Mouse (Mus musculus): ENCODE measurements around the gene Prr22. TPM values are rescaled to one million over a fixed set of nuclear protein-coding genes. Genes with fewer than 3 reads are reported as not detected.

Prr22 gene
- polyA plus RNA-seq (2014; fragmentation: Nextera tagmentation; extraction: Ambion mirVana), result 0.54 and 1.0 TPM in 2 replicates

DNA sequence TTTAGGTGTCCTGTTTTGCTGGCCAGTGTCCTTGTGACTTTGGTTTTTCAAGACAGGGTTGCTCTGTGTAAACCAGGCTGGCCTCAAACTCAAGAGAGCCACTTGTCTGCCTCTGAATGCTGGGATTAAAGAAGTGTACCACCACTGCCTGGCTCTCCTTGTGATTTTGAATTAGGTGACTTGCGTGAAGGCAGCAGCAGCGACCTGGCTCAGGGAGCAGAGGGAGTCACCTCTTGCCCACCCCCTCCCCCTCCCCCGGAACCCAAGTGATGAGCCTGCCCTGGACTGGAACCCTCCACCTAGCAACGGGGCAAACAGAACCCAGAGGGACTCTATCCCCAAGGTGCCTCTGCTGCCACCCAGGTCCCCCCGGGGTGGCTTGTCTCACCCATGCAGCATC lies at the start of gene Prr22:
Gene Prr22, plus strand, starts transcription at position 301 of the 400 bp plus-strand sequence.
- no peaks in the 10 kb centered on the region for H3K27me3 ChIP-seq (ENCODE audit: control insufficient read depth, insufficient read depth, low read length)
- DNase-seq (ENCODE audit: low spot score, missing footprints) (no peak), ATAC-seq (ENCODE audit: low FRiP score) (no peak)
- peaks cover 5% of the 10 kb centered on the region for H3K4me1 ChIP-seq (ENCODE audit: control insufficient read depth, insufficient read depth, low read length)
- no peak within 1 kb of the TSS for H3K27ac ChIP-seq (ENCODE audit: low read depth, low read length)
- 93% methylated on average over 5 of the region's 5 CpGs for WGBS
- no peaks in the 10 kb centered on the region for H3K9me3 ChIP-seq (ENCODE audit: control insufficient read depth, low read length)
- no peak within 1 kb of the TSS for H3K4me3 ChIP-seq (ENCODE audit: low read depth, low read length)
- peaks cover 12% of the 10 kb centered on the region for H3K36me3 ChIP-seq (ENCODE audit: control insufficient read depth, insufficient read depth, low read length)
- H3K4me2 ChIP-seq, result no peak within 1 kb of the TSS
- H3K9ac ChIP-seq (ENCODE audit: low read length), result no peak within 1 kb of the TSS

DNA sequence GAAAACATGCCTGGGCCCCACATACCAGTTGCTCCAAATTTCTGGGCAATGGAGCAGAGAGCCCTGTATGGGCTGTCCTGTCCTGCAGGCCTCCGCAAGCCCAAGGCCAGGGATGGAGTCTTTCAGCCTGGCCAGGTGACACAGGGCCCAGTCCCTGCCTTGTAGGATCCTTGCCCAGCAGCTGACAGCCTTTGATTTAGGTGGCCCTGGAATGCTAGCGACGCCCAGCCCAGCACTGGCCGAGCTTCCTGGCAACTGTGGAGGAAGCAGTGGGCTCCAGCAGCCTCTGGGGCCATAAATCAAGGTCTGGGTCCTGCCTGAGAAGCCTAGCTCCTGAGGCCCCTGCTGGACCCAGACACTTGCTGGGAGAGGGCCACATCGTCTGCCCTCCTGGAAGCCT lies 47.6 kb upstream of the Prr22 start:
- Histone ChIP-seq H3K9me3 (ENCODE audit: control insufficient read depth, low read length) (no peaks in the 10 kb centered on the region), H3K36me3 (ENCODE audit: control insufficient read depth, insufficient read depth, low read length) (peaks cover 10% of the 10 kb centered on the region), H3K27ac (ENCODE audit: low read depth, low read length) (no peak overlapping the region), H3K4me2 (no peak overlapping the region), H3K27me3 (ENCODE audit: control insufficient read depth, insufficient read depth, low read length) (no peaks in the 10 kb centered on the region), H3K4me1 (ENCODE audit: control insufficient read depth, insufficient read depth, low read length) (no peaks in the 10 kb centered on the region; the same call in 1 of the 2 replicates), H3K4me3 (ENCODE audit: low read depth, low read length) (no peak overlapping the region), H3K9ac (ENCODE audit: low read length) (no peak overlapping the region)
- DNase-seq (ENCODE audit: low spot score, missing footprints), result no peak
- 92% methylated on average over 5 of the region's 5 CpGs for WGBS
- ATAC-seq (ENCODE audit: low FRiP score), result no peak

DNA sequence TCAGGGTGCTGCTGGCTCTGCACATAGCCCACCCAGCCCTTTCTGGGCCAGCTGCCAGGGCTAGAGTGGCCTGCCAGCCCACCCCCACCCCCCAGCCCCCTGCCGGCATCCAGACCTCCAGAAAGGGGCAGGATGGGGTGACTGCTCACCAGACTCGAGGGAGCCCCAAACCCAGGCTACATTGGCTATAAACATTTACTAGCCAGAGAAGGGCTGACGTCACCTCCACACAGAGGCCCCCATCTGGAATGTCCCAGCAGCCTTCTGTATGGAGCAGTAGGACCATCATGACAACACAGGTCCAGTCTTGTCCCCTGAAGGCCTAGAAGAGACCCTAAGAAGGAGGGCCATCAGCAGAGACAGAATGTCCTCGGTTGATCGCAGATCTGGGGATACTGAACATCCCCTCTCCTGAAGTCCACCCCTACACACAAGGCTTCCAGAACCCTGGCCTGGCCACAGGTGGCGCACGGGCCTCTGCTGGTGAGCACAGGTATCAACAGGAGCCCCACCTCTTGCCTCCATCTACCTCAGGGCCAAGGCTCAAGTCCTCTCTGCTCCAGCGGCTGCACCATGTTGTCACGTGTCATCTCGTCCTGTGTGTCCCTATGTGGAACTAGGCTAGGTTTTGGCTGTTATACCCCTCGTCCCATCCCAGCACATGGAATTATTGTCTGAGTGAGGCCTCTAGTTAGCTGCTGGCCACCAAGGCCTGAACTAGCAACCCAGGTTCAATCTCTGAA lies 46.5 kb upstream of the Prr22 start:
- H3K36me3 ChIP-seq (ENCODE audit: control insufficient read depth, insufficient read depth, low read length), result peaks cover 10% of the 10 kb centered on the region
- H3K27ac ChIP-seq (ENCODE audit: low read depth, low read length), result no peak overlapping the region
- no peak overlapping the region for H3K4me3 ChIP-seq (ENCODE audit: low read depth, low read length)
- H3K9ac ChIP-seq (ENCODE audit: low read length), result no peak overlapping the region
- H3K27me3 ChIP-seq (ENCODE audit: control insufficient read depth, insufficient read depth, low read length), result no peaks in the 10 kb centered on the region
- H3K4me2 ChIP-seq, result no peak overlapping the region
- DNase-seq (ENCODE audit: low spot score, missing footprints) (peak; percentile 19), ATAC-seq (ENCODE audit: low FRiP score) (no peak)
- WGBS, result 87% methylated on average over 11 of the region's 11 CpGs
- no peaks in the 10 kb centered on the region for H3K9me3 ChIP-seq (ENCODE audit: control insufficient read depth, low read length)
- H3K4me1 ChIP-seq (ENCODE audit: control insufficient read depth, insufficient read depth, low read length), result no peaks in the 10 kb centered on the region; the same call in 1 of the 2 replicates

DNA sequence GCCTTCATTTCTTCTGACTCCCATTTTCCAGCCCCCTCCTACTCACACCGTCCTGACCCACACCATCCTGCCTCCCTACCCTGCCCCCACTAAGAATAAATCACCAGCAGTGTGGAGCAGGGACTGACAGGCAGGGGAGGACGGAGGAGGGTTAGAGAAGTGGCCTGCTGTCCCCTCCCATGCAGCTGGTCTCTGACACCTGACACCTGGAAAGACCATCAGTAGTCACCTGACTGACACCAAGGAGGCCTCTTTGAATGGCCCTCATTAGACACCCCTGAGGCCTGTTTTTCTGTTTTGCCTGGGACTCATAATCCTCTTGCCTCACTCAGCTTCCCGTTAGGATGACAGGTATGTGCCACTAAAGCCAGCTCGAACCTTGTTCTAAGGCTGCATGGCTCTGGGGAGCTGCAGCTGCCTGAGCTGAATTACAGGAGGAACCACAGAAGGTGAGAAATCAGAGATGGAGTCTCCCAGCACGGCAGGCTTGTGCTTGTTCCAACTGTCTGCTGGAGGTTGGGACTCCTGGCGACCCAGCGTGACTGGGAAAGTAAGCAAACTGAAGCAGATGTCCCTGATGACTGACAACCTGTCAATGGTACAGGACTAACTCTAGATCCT lies 42.9 kb upstream of the Prr22 start:
- no peak overlapping the region for H3K4me3 ChIP-seq (ENCODE audit: low read depth, low read length)
- ATAC-seq (ENCODE audit: low FRiP score) (0 out of 2 replicates have a peak, but pooled peaks have one; percentile 6), DNase-seq (ENCODE audit: low spot score, missing footprints) (peak; percentile 75)
- H3K9me3 ChIP-seq (ENCODE audit: control insufficient read depth, low read length), result no peaks in the 10 kb centered on the region
- H3K36me3 ChIP-seq (ENCODE audit: control insufficient read depth, insufficient read depth, low read length), result peaks cover 9% of the 10 kb centered on the region
- 15% methylated on average over 7 of the region's 7 CpGs for WGBS
- no peaks in the 10 kb centered on the region for H3K27me3 ChIP-seq (ENCODE audit: control insufficient read depth, insufficient read depth, low read length)
- H3K4me1 ChIP-seq (ENCODE audit: control insufficient read depth, insufficient read depth, low read length), result no peaks in the 10 kb centered on the region; the same call in 1 of the 2 replicates
- H3K27ac ChIP-seq (ENCODE audit: low read depth, low read length), result no peak overlapping the region
- no peak overlapping the region for H3K4me2 ChIP-seq
- H3K9ac ChIP-seq (ENCODE audit: low read length), result no peak overlapping the region

DNA sequence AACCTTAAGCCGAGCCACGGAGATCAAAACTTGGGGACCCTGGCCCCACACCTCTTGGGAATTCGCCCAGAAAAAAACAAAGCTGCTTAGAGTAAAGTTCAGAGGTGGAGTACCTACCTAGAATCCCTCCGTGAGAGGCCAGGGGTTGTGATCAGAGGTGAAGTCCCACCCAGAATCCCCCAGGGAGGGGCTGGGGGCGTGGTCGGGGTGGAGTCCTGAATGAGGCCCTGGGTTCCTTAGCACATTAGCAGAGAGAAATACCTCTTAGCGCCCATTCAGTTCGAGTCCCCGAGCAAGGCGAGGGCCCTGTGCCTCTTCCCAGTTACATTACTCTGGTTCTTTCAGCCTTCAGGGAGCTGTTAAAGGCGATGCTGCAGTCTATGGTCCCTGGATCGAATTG lies 42.4 kb upstream of the Prr22 start:
- no peak for DNase-seq (ENCODE audit: low spot score, missing footprints)
- no peak overlapping the region for H3K4me2 ChIP-seq
- H3K9me3 ChIP-seq (ENCODE audit: control insufficient read depth, low read length), result no peaks in the 10 kb centered on the region
- H3K36me3 ChIP-seq (ENCODE audit: control insufficient read depth, insufficient read depth, low read length), result peaks cover 4% of the 10 kb centered on the region
- WGBS, result 12% methylated on average over 12 of the region's 12 CpGs
- no peak overlapping the region for H3K4me3 ChIP-seq (ENCODE audit: low read depth, low read length)
- ATAC-seq (ENCODE audit: low FRiP score), result no peak
- no peak overlapping the region for H3K9ac ChIP-seq (ENCODE audit: low read length)
- H3K4me1 ChIP-seq (ENCODE audit: control insufficient read depth, insufficient read depth, low read length), result no peaks in the 10 kb centered on the region; the same call in 1 of the 2 replicates
- no peak overlapping the region for H3K27ac ChIP-seq (ENCODE audit: low read depth, low read length)
- no peaks in the 10 kb centered on the region for H3K27me3 ChIP-seq (ENCODE audit: control insufficient read depth, insufficient read depth, low read length)

DNA sequence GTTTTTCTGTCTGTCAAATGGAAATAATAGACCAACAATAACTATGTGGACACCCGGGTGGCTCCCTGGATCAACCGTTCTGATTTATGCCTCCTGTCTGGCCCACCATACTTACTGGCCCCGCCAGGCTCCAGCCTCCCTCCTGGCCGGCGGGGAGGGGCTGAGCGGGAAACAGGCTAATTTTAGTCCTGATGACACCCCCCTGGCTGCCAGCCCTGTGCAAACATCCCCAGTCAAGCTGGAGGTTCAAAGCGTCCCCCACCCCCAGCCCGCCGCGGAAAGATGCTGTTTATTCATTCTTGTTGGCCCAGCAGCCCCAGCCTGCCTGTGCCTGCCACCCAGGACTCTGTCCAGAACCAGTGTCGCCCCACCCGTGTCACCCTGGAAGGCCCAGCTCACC lies 41.9 kb upstream of the Prr22 start:
- H3K4me2 ChIP-seq, result no peak overlapping the region
- H3K9ac ChIP-seq (ENCODE audit: low read length), result no peak overlapping the region
- H3K9me3 ChIP-seq (ENCODE audit: control insufficient read depth, low read length), result no peaks in the 10 kb centered on the region
- no peaks in the 10 kb centered on the region; the same call in 1 of the 2 replicates for H3K4me1 ChIP-seq (ENCODE audit: control insufficient read depth, insufficient read depth, low read length)
- ATAC-seq (ENCODE audit: low FRiP score) (no peak), DNase-seq (ENCODE audit: low spot score, missing footprints) (no peak)
- no peak overlapping the region for H3K4me3 ChIP-seq (ENCODE audit: low read depth, low read length)
- H3K27me3 ChIP-seq (ENCODE audit: control insufficient read depth, insufficient read depth, low read length), result no peaks in the 10 kb centered on the region
- 35% methylated on average over 12 of the region's 12 CpGs for WGBS
- H3K27ac ChIP-seq (ENCODE audit: low read depth, low read length), result no peak overlapping the region
- H3K36me3 ChIP-seq (ENCODE audit: control insufficient read depth, insufficient read depth, low read length), result peaks cover 2% of the 10 kb centered on the region

DNA sequence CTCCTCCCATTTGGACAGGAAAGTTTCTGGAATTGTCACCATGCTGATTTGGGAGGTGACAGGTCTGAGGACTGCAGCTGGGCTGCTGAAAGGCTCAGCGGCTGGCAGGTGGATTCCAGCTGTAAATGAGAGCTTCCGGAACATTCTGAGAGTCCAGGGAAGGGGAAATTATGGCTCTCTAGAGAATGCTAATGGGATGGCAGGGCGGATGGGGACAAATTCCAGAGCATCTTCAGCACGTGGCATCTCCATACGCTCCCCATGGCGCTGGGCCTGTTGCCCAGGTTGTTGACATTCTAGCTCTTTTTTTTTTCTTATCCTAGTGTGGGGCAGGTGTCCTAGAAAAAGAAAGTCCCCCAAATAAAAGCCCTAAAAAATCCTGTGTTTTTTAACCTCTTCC lies 40.9 kb upstream of the Prr22 start:
- H3K9ac ChIP-seq (ENCODE audit: low read length), result no peak overlapping the region
- no peak overlapping the region for H3K4me3 ChIP-seq (ENCODE audit: low read depth, low read length)
- no peaks in the 10 kb centered on the region for H3K36me3 ChIP-seq (ENCODE audit: control insufficient read depth, insufficient read depth, low read length)
- no peaks in the 10 kb centered on the region; the same call in 1 of the 2 replicates for H3K4me1 ChIP-seq (ENCODE audit: control insufficient read depth, insufficient read depth, low read length)
- DNase-seq (ENCODE audit: low spot score, missing footprints) (no peak), ATAC-seq (ENCODE audit: low FRiP score) (no peak)
- H3K9me3 ChIP-seq (ENCODE audit: control insufficient read depth, low read length), result no peaks in the 10 kb centered on the region
- no peak overlapping the region for H3K4me2 ChIP-seq
- no peaks in the 10 kb centered on the region for H3K27me3 ChIP-seq (ENCODE audit: control insufficient read depth, insufficient read depth, low read length)
- 66% methylated on average over 6 of the region's 6 CpGs for WGBS
- no peak overlapping the region for H3K27ac ChIP-seq (ENCODE audit: low read depth, low read length)

DNA sequence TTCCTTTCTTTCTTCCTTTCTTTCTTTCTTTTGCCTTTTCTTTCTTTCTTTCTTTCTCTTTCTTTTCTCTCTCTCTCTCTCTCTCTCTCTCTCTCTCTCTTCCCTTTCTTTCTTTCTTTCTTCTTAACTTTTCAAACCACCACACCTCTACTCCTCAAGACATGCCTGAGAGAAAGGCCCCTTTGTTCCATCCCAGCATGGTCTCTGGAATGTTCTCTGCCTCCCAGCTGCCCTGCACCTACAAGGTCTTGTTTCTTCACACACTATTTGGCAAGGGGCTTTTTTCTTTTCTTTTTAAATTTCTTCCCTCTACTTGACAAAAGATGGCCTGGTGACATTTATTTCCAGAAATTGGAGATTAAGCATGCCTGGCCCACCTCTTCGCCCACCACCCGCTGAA lies 40.4 kb upstream of the Prr22 start:
- ATAC-seq (ENCODE audit: low FRiP score) (no peak), DNase-seq (ENCODE audit: low spot score, missing footprints) (no peak)
- no peaks in the 10 kb centered on the region for H3K27me3 ChIP-seq (ENCODE audit: control insufficient read depth, insufficient read depth, low read length)
- no peaks in the 10 kb centered on the region; the same call in 1 of the 2 replicates for H3K4me1 ChIP-seq (ENCODE audit: control insufficient read depth, insufficient read depth, low read length)
- H3K4me2 ChIP-seq, result no peak overlapping the region
- H3K4me3 ChIP-seq (ENCODE audit: low read depth, low read length), result no peak overlapping the region
- 53% methylated on average over 2 of the region's 2 CpGs for WGBS
- H3K9me3 ChIP-seq (ENCODE audit: control insufficient read depth, low read length), result no peaks in the 10 kb centered on the region
- H3K9ac ChIP-seq (ENCODE audit: low read length), result no peak overlapping the region
- no peak overlapping the region for H3K27ac ChIP-seq (ENCODE audit: low read depth, low read length)
- no peaks in the 10 kb centered on the region for H3K36me3 ChIP-seq (ENCODE audit: control insufficient read depth, insufficient read depth, low read length)

DNA sequence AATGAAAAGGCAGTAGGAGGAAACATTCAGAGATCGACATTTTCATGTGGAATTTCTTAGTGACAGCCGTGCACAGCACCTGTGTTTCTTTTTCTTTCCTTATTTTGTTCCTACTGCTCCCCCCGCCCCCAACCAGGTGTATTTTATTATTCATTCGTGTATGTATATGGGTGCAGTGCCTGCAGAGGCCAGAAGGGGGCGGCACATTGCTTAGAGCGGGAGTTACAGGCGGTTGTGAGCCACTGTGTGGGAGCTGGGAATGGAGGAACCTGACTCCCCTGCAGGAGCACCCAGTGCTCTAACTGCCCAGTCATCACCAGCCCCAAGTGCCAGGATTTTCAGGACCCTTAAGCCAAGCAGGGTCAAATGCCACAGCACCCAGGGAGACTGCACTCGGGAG lies 33.5 kb upstream of the Prr22 start:
- H3K36me3 ChIP-seq (ENCODE audit: control insufficient read depth, insufficient read depth, low read length), result no peaks in the 10 kb centered on the region
- no peak overlapping the region for H3K4me2 ChIP-seq
- DNase-seq (ENCODE audit: low spot score, missing footprints), result no peak
- no peak for ATAC-seq (ENCODE audit: low FRiP score)
- no peaks in the 10 kb centered on the region for H3K4me1 ChIP-seq (ENCODE audit: control insufficient read depth, insufficient read depth, low read length)
- H3K4me3 ChIP-seq (ENCODE audit: low read depth, low read length), result no peak overlapping the region
- no peaks in the 10 kb centered on the region for H3K27me3 ChIP-seq (ENCODE audit: control insufficient read depth, insufficient read depth, low read length)
- H3K9ac ChIP-seq (ENCODE audit: low read length), result no peak overlapping the region
- H3K9me3 ChIP-seq (ENCODE audit: control insufficient read depth, low read length), result no peaks in the 10 kb centered on the region
- H3K27ac ChIP-seq (ENCODE audit: low read depth, low read length), result no peak overlapping the region
- WGBS, result 46% methylated on average over 8 of the region's 8 CpGs

Measured in midbrain, embryonic 11.5 days (tissue).